Mouse (Mus musculus) liver, embryonic 14.5 days (tissue): Measurements from ENCODE around the gene Samd11. TPM values are rescaled to one million over a fixed set of nuclear protein-coding genes. Genes with fewer than 3 reads are reported as not detected.

Experiments
- ATAC-seq: fragments of 200-750 bp; cut with Nextera tagmentation; 2 replicates; pipeline ENCODE4 v1.8.0; 2017; ENCODE audit warnings: moderate number of reproducible peaks, mild to moderate bottlenecking, moderate library complexity; ENCODE audit not compliant: insufficient read depth
- DNase-seq, 3 experiments: peaks; one replicate each; pipeline ENCODE4 v3.0.0-alpha.2; 2012 to 2013; ENCODE audit warnings: low read depth in 3 of 3, low spot score in 3 of 3
- H3K27ac ChIP-seq: fragments of 300-500 bp; sonication (generic); 2 replicates; pipeline ENCODE4 v1.5.1; 2014; ENCODE audit warnings: moderate library complexity, mild to moderate bottlenecking, control low read depth, inconsistent platforms
- H3K27me3 ChIP-seq: fragments of 300-500 bp; sonication (generic); 2 replicates; pipeline ENCODE4 v1.6.1; 2014; ENCODE audit warnings: mild to moderate bottlenecking, low read length, moderate library complexity; ENCODE audit not compliant: control insufficient read depth, insufficient read depth
- H3K36me3 ChIP-seq: fragments of 300-500 bp; sonication (generic); replicated peaks from 2 replicates; pipeline ENCODE4 v1.6.1; 2014; ENCODE audit warnings: low read depth; ENCODE audit not compliant: control insufficient read depth, insufficient read depth
- H3K4me1 ChIP-seq, 2 experiments: fragments of 200-500 bp in 1 of 2; fragments of 300-500 bp in 1 of 2; sonication (generic) in 1 of 2; replicated peaks; 2 replicates each; pipeline ENCODE4 v1.6.1; 2012 to 2014; ENCODE audit warnings: antibody characterized with exemption in 1 of 2, inconsistent platforms in 1 of 2, low read length in 1 of 2; ENCODE audit not compliant: control insufficient read depth in 2 of 2, insufficient read depth in 2 of 2
- H3K4me2 ChIP-seq: fragments of 300-500 bp; sonication (generic); 2 replicates; pipeline ENCODE4 v1.6.1; 2014; ENCODE audit warnings: low read depth, mild to moderate bottlenecking, control low read depth, moderate library complexity
- H3K4me3 ChIP-seq, 2 experiments: fragments of 200-500 bp in 1 of 2; fragments of 300-500 bp in 1 of 2; sonication (generic) in 1 of 2; 2 replicates each; pipeline ENCODE4 v1.5.1; 2012 to 2014; ENCODE audit warnings: low read depth in 2 of 2, low read length in 2 of 2, mild to moderate bottlenecking in 2 of 2, control low read depth in 1 of 2, inconsistent platforms in 1 of 2, moderate library complexity in 1 of 2; ENCODE audit not compliant: insufficient read depth in 1 of 2
- H3K9ac ChIP-seq: fragments of 300-500 bp; sonication (generic); replicated peaks from 2 replicates; pipeline ENCODE4 v1.6.1; 2014; ENCODE audit warnings: mild to moderate bottlenecking, control low read depth, moderate library complexity
- H3K9me3 ChIP-seq: fragments of 300-500 bp; sonication (generic); 2 replicates; pipeline ENCODE4 v1.6.1; 2016; ENCODE audit warnings: low read length, mixed read lengths; ENCODE audit not compliant: control insufficient read depth
- CTCF ChIP-seq: IDR thresholded peaks from 2 replicates; pipeline ENCODE4 v1.5.1; 2016; ENCODE audit warnings: antibody characterized with exemption, low read depth, control low read depth
- EP300 ChIP-seq: IDR thresholded peaks from 2 replicates; pipeline ENCODE4 v1.6.1; 2016; ENCODE audit warnings: antibody characterized with exemption, low read depth
- WGBS: fragments of 180-500 bp; shearing (Covaris S2); extraction: QIAGEN DNeasy Blood & Tissue Kit; methylation state at CpG from one replicate; pipeline ENCODE4 v1.1.7; 2014; ENCODE audit not compliant: insufficient replicate concordance; 5-methylcytosine and 5-hydroxymethylcytosine counted together
- polyA plus RNA-seq, 2 experiments: library from polyadenylated mRNA; depleted of rRNA in 1 of 2; stranded (reverse) in 1 of 2; unstranded in 1 of 2; fragments of >200 nt; fragmentation: Nextera tagmentation in 1 of 2; extraction: Ambion mirVana in 1 of 2; gene quantifications; 2 replicates each; pipeline versions ENCODE4 v1.2.1 to v1.2.3; 2012 to 2014

Samd11 gene
- polyA plus RNA-seq, 2 experiments, result 21.5 to 56.1 TPM

- peak; percentile 76 for ATAC-seq
These were observed 52.5 kb downstream of the Samd11 start, which contains the start of gene AW011738 for GRCm38 (mm10) chr4:156203001-156203412. AW011738 (plus strand) TSS chr4:156203304.

DNA sequence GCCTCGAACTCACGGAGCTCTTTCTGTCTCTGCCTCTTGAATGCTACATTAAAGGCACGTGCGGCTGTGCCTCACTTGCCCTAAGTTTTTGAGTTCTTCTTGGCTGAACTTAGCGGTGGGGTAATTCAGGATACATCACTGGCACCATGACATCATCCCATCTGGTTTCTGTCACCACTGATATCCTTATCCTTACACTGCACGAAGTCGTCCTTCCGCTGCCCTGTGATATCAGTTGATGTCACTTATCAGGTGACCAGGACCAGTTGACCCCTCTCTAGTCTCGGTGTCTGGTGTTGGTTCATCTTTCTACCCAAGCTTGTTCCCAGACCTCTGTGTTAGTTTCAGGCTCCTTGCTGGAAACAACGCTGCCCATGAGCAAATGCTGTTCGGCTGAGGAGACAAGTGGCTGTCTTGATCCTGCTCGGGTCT lies 53.0 kb downstream of the Samd11 start:
- H3K4me2 ChIP-seq, result peak overlapping the region; percentile 80
- no peaks in the 10 kb centered on the region for H3K36me3 ChIP-seq
- TF ChIP-seq CTCF (no peak), EP300 (peak; percentile 94)
- H3K27me3 ChIP-seq, result peaks cover 37% of the 10 kb centered on the region
- H3K27ac ChIP-seq, result peak overlapping the region; percentile 74
- peak overlapping the region; percentile 56 for H3K9ac ChIP-seq
- DNase-seq (peak; percentile 73 to 81 (median 80)), ATAC-seq (peak; percentile 76)
- peaks cover 9 to 17% of the 10 kb centered on the region in 2 experiments for H3K4me1 ChIP-seq
- WGBS, result 12% methylated on average over 12 of the region's 12 CpGs
- H3K4me3 ChIP-seq, result peak overlapping the region; percentile 52 to 62
- no peaks in the 10 kb centered on the region for H3K9me3 ChIP-seq

More at GRCm38 (mm10) chr4:156203001-156203412, 52.5 kb downstream of the Samd11 start, which contains the start of gene AW011738:
- H3K4me1 ChIP-seq, result peaks cover 9 to 16% of the 10 kb centered on the region in 2 experiments
- WGBS, result under 1% methylated on average over 33 of the region's 39 CpGs
- peak within 1 kb of the TSS; percentile 62 to 63 for H3K4me3 ChIP-seq
- DNase-seq, result peak; percentile 44 to 58 (median 53)
- peak within 1 kb of the TSS; percentile 74 for H3K27ac ChIP-seq
- no peaks in the 10 kb centered on the region for H3K36me3 ChIP-seq
- TF ChIP-seq CTCF (no peak), EP300 (no peak)
- H3K4me2 ChIP-seq, result peak within 1 kb of the TSS; percentile 80
- H3K27me3 ChIP-seq, result peaks cover 37% of the 10 kb centered on the region
- H3K9ac ChIP-seq, result peak within 1 kb of the TSS; percentile 56
- no peaks in the 10 kb centered on the region for H3K9me3 ChIP-seq

GRCm38 (mm10) chr4:156200623-156201475 lies 54.6 kb downstream of the Samd11 start, which contains the start of gene Isg15:
Isg15 (minus strand) TSS chr4:156200818.
- no peak for ATAC-seq
- Histone ChIP-seq H3K9me3 (no peaks in the 10 kb centered on the region), H3K4me2 (peak within 1 kb of the TSS; percentile 49), H3K36me3 (no peaks in the 10 kb centered on the region), H3K27ac (no peak within 1 kb of the TSS), H3K4me3 (peak within 1 kb of the TSS in 1 of 2 experiments; percentile 29; a peak in 3 of 4 replicates), H3K4me1 (peaks cover 14 to 17% of the 10 kb centered on the region in 2 experiments), H3K9ac (peak within 1 kb of the TSS; percentile 24; the same call in 1 of the 2 replicates), H3K27me3 (peaks cover 44% of the 10 kb centered on the region)
- DNase-seq, result no peak
- WGBS, result 40% methylated on average over 10 of the region's 10 CpGs
- TF ChIP-seq CTCF (no peak), EP300 (no peak)

DNA sequence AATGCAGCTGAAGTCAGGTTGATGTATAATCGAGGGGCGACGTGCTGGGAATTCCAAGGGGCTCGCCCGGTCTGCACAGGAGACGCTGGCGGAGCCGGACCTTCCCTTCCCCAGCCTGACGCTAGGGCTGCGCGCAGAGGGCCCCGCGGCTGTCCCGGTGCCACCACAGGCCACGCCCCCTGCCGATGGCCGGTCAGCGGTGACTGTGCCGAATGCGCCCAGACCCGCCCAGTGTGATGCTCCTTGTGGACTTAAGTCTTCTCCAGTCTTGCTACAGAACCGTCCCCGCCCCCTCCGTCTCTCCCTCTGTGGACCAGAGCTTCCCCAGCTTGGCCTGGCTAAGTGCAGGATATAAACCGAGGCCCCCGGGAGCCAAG lies 57.6 kb downstream of the Samd11 start:
- peak overlapping the region; percentile 72 to 78 for H3K4me3 ChIP-seq
- H3K27ac ChIP-seq, result peak overlapping the region; percentile 90
- DNase-seq, result peak; percentile 80 to 82 (median 80)
- H3K4me1 ChIP-seq, result peaks cover 15 to 28% of the 10 kb centered on the region in 2 experiments
- H3K27me3 ChIP-seq, result peaks cover 19% of the 10 kb centered on the region
- TF ChIP-seq EP300, result no peak
- TF ChIP-seq CTCF, result peak; percentile 45
- H3K4me2 ChIP-seq, result peak overlapping the region; percentile 86
- H3K36me3 ChIP-seq, result no peaks in the 10 kb centered on the region
- H3K9ac ChIP-seq, result peak overlapping the region; percentile 75
- H3K9me3 ChIP-seq, result no peaks in the 10 kb centered on the region
- peak; percentile 87 for ATAC-seq
- under 1% methylated on average over 26 of the region's 26 CpGs for WGBS
